Mouse (Mus musculus): Measurements from ENCODE around the gene Filip1.

The Filip1 gene

GRCm38 (mm10) chr9:79912971-79913370, 99.7 kb downstream of the Filip1 start:
- no peak for DNase-seq (ENCODE audit: low spot score in 2 of 2)

GRCm38 (mm10) chr9:79910166-79910565, 102.5 kb downstream of the Filip1 start:
- DNase-seq (ENCODE audit: low spot score in 2 of 2), result no peak

GRCm38 (mm10) chr9:79898815-79899214, 113.8 kb downstream of the Filip1 start:
- no peak for DNase-seq (ENCODE audit: low spot score in 2 of 2)

GRCm38 (mm10) chr9:79894665-79895064, 118.0 kb downstream of the Filip1 start:
- DNase-seq (ENCODE audit: low spot score in 2 of 2), result no peak

GRCm38 (mm10) chr9:79893841-79894612, 118.6 kb downstream of the Filip1 start:
- no peak for DNase-seq (ENCODE audit: low spot score in 2 of 2)

- no peak for DNase-seq (ENCODE audit: low spot score in 2 of 2)
These were observed 120.5 kb downstream of the Filip1 start for GRCm38 (mm10) chr9:79892183-79892582.

- DNase-seq (ENCODE audit: low spot score in 2 of 2), result no peak
These were observed 122.2 kb downstream of the Filip1 start for GRCm38 (mm10) chr9:79890488-79890887.

GRCm38 (mm10) chr9:79889132-79889531, 123.5 kb downstream of the Filip1 start:
- DNase-seq (ENCODE audit: low spot score in 2 of 2), result no peak

GRCm38 (mm10) chr9:79885244-79886210, 127.1 kb downstream of the Filip1 start:
- DNase-seq (ENCODE audit: low spot score in 2 of 2), result no peak

- no peak for DNase-seq (ENCODE audit: low spot score in 2 of 2)
These were observed 129.5 kb downstream of the Filip1 start for GRCm38 (mm10) chr9:79883139-79883538.

GRCm38 (mm10) chr9:79880031-79880430, 132.6 kb downstream of the Filip1 start:
- no peak for DNase-seq (ENCODE audit: low spot score in 2 of 2)

- no peak for DNase-seq (ENCODE audit: low spot score in 2 of 2)
These were observed 137.0 kb downstream of the Filip1 start for GRCm38 (mm10) chr9:79875522-79876131.

GRCm38 (mm10) chr9:79872598-79872997, 140.1 kb downstream of the Filip1 start:
- DNase-seq (ENCODE audit: low spot score in 2 of 2), result no peak

- DNase-seq (ENCODE audit: low spot score in 2 of 2), result no peak
These were observed 143.1 kb downstream of the Filip1 start for GRCm38 (mm10) chr9:79869512-79869911.

- no peak for DNase-seq (ENCODE audit: low spot score in 2 of 2)
These were observed 146.7 kb downstream of the Filip1 start for GRCm38 (mm10) chr9:79865998-79866397.

GRCm38 (mm10) chr9:79862544-79862943, 150.1 kb downstream of the Filip1 start:
- no peak for DNase-seq (ENCODE audit: low spot score in 2 of 2)

- no peak for DNase-seq (ENCODE audit: low spot score in 2 of 2)
These were observed 165.6 kb downstream of the Filip1 start for GRCm38 (mm10) chr9:79847099-79847498.

GRCm38 (mm10) chr9:79842615-79843014, 170.0 kb downstream of the Filip1 start:
- DNase-seq (ENCODE audit: low spot score in 2 of 2), result no peak

GRCm38 (mm10) chr9:79842028-79842427, 170.6 kb downstream of the Filip1 start:
- no peak for DNase-seq (ENCODE audit: low spot score in 2 of 2)

- no peak for DNase-seq (ENCODE audit: low spot score in 2 of 2)
These were observed 181.4 kb downstream of the Filip1 start for GRCm38 (mm10) chr9:79831294-79831693.

- DNase-seq (ENCODE audit: low spot score in 2 of 2), result no peak
These were observed 181.8 kb downstream of the Filip1 start for GRCm38 (mm10) chr9:79830874-79831273.

All from frontal cortex, postnatal 10 days (tissue).